Mouse (Mus musculus): ENCODE data around the gene S100a16.

- TF ChIP-seq CTCF (IDR thresholded peaks at IDR 0.05; ENCODE audit: insufficient read depth, low read length): no peak
- TF ChIP-seq POLR2A (IDR thresholded peaks at IDR 0.05; ENCODE audit: borderline replicate concordance, extremely low read depth, low read depth, low read length): no peak
Measured at GRCm38 (mm10) chr3:90503444-90503843, 33.6 kb upstream of the S100a16 start.

All from lung, adult 2 months (tissue).